Mouse (Mus musculus) megakaryocyte, embryonic 14.5 days (primary cell): ENCODE measurements around the gene Erbb4.

ENCODE experiments used
- FLI1 ChIP-seq: IDR thresholded peaks from 2 replicates; pipeline ENCODE4 v1.6.1; 2012; ENCODE audit warnings: low read length, inconsistent platforms, mixed read lengths
- GATA1 ChIP-seq: IDR thresholded peaks from 3 replicates; pipeline ENCODE4 v1.6.1; 2012; ENCODE audit warnings: mixed read lengths, low read length, inconsistent platforms, borderline replicate concordance

- TF ChIP-seq FLI1: no peak
- TF ChIP-seq GATA1: no peak
These were observed 146.3 kb downstream of the Erbb4 start for GRCm38 (mm10) chr1:68961365-68962116.
